Comparison of ENCODE assay signal across 14 mouse cellular contexts in genomic region chr7:67055510-67055909, GRCm38 (mm10).
A peak's percentile ranks its signal among the peaks of the same experiment; 100 is the strongest.
DNase-seq lines count a peak whose midpoint lies in the region; ATAC-seq lines count a peak whose summit lies in the region.
"Had no signal": no experiment of that assay in that cellular context is flagged by ENCODE, and none has a peak within 500 bp of the region (broad histone marks: within the 10 kb centered on the region; RNA-seq: fewer than 3 reads in every experiment).

No protein-coding gene starts in this region.

- H3K9ac ChIP-seq in heart, embryonic 15.5 days = no peak overlapping the region
- no peak overlapping the region for H3K9ac ChIP-seq in liver, embryonic 12.5 days
- H3K9ac ChIP-seq: forebrain, embryonic 15.5 days; midbrain, embryonic 13.5 days; neural tube, embryonic 13.5 days had no signal

- peak; percentile 95 for DNase-seq in heart, adult 11 months
- no peak for DNase-seq in heart, postnatal 14 days
- DNase-seq in left cerebral cortex, postnatal 4 days = peak; percentile 84
- no peak for DNase-seq in left cerebral cortex, adult 9 months (ENCODE audit: low spot score in 2 of 2)
- DNase-seq in cerebellum, adult 8-10 months = peak; percentile 89
- DNase-seq in adrenal gland, postnatal 25 days = no peak
- DNase-seq: kidney, adult 2 months; thymus, postnatal 4 days had no signal

- H3K4me2 ChIP-seq in heart, embryonic 15.5 days = no peak overlapping the region
- no peak overlapping the region for H3K4me2 ChIP-seq in liver, embryonic 12.5 days
- H3K4me2 ChIP-seq: forebrain, embryonic 15.5 days; midbrain, embryonic 13.5 days; neural tube, embryonic 13.5 days had no signal

- no peaks in the 10 kb centered on the region for H3K36me3 ChIP-seq in heart, embryonic 15.5 days
- no peaks in the 10 kb centered on the region for H3K36me3 ChIP-seq in liver, embryonic 12.5 days
- H3K36me3 ChIP-seq: forebrain, embryonic 15.5 days; midbrain, embryonic 13.5 days; neural tube, embryonic 13.5 days had no signal

- peak; percentile 73 for ATAC-seq in heart, embryonic 15.5 days (replicated peaks; ENCODE audit: insufficient number of reproducible peaks, insufficient read depth, low FRiP score, low read depth)
- ATAC-seq in liver, embryonic 12.5 days = no peak
- ATAC-seq: activated CD4-positive, CD25-positive, alpha-beta regulatory T cell, adult 4 months; forebrain, embryonic 15.5 days; midbrain, embryonic 13.5 days had no signal

- peaks cover 30% of the 10 kb centered on the region for H3K4me1 ChIP-seq in heart, embryonic 15.5 days (replicated peaks)
- H3K4me1 ChIP-seq in liver, embryonic 12.5 days = no peaks in the 10 kb centered on the region
- H3K4me1 ChIP-seq: forebrain, embryonic 15.5 days; midbrain, embryonic 13.5 days; neural tube, embryonic 13.5 days had no signal

- no peaks in the 10 kb centered on the region for H3K9me3 ChIP-seq in heart, embryonic 15.5 days (replicated peaks)
- H3K9me3 ChIP-seq in liver, embryonic 12.5 days (replicated peaks) = no peaks in the 10 kb centered on the region
- H3K9me3 ChIP-seq: forebrain, embryonic 15.5 days; midbrain, embryonic 13.5 days; neural tube, embryonic 13.5 days had no signal

- peak overlapping the region; percentile 79 for H3K27ac ChIP-seq in heart, embryonic 15.5 days
- H3K27ac ChIP-seq in liver, embryonic 12.5 days = no peak overlapping the region
- H3K27ac ChIP-seq: forebrain, embryonic 15.5 days; midbrain, embryonic 13.5 days; neural tube, embryonic 13.5 days had no signal

- no peak overlapping the region for H3K4me3 ChIP-seq in heart, embryonic 15.5 days
- H3K4me3 ChIP-seq in liver, embryonic 12.5 days = no peak overlapping the region
- H3K4me3 ChIP-seq: forebrain, embryonic 15.5 days; midbrain, embryonic 13.5 days; neural tube, embryonic 13.5 days had no signal

- intact Hi-C loops in heart, postnatal 14 days (cut with DNase I) = no loop called here
- intact Hi-C loops in left cerebral cortex, postnatal 4 days (cut with DNase I) = no loop called here

- 17% methylated on average over 3 of the region's 3 CpGs for WGBS in heart, embryonic 15.5 days
- 48% methylated on average over 3 of the region's 3 CpGs for WGBS in liver, embryonic 12.5 days (ENCODE audit: insufficient replicate concordance)

- H3K27me3 ChIP-seq in heart, embryonic 15.5 days = no peaks in the 10 kb centered on the region
- H3K27me3 ChIP-seq in liver, embryonic 12.5 days (replicated peaks) = no peaks in the 10 kb centered on the region
- H3K27me3 ChIP-seq: forebrain, embryonic 15.5 days; midbrain, embryonic 13.5 days; neural tube, embryonic 13.5 days had no signal

Comparison
In these comparisons a context has a peak if more than half of its experiments do, and no peak if none do; other contexts are left out.
1. DNase-seq: peak in heart, adult 11 months (single experiment), left cerebral cortex, postnatal 4 days (single experiment) and cerebellum, adult 8-10 months (single experiment); none in heart, postnatal 14 days (0 of 2), left cerebral cortex, adult 9 months (0 of 2) and adrenal gland, postnatal 25 days (single experiment).